Mouse (Mus musculus): Measurements from ENCODE around the gene Mall. TPM values are rescaled to one million over a fixed set of nuclear protein-coding genes. Genes with fewer than 3 reads are reported as not detected.

Gene Mall
- 0.91 TPM in 2 replicates for polyA plus RNA-seq (2015; fragmentation: Nextera tagmentation; extraction: Ambion mirVana)

DNA sequence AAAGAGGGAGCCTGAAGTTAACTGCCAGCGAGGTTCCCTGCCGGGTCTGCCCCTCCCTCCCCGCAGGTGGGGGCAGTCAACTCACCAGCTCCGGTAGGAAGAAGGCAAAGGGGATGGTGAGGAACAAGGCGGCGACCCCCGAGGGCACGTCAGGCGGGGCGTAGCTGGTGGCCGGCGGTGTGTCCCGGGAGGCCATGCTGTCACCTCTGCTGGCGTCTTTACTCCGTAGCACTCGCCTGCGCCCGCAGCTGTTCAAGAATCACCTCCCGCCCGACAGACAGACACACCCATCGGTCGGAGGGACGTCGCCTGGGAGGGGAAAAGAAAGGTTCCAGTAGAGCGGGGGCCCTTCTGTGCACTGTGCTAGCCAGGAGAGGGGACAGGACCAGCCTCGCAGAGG lies at the start of gene Mall:
Gene Mall, minus strand, starts transcription at position 262 of the 400 bp plus-strand sequence.
- Histone ChIP-seq H3K4me3 (replicated peaks; ENCODE audit: low read length) (no peak within 1 kb of the TSS), H3K36me3 (ENCODE audit: control insufficient read depth, insufficient read depth) (no peaks in the 10 kb centered on the region), H3K9ac (replicated peaks; ENCODE audit: low read depth, low read length) (no peak within 1 kb of the TSS), H3K27me3 (replicated peaks; ENCODE audit: control insufficient read depth, insufficient read depth, low read length) (peaks cover 7% of the 10 kb centered on the region; the same call in 1 of the 2 replicates), H3K4me2 (ENCODE audit: low read length) (no peak within 1 kb of the TSS), H3K4me1 (replicated peaks; ENCODE audit: control insufficient read depth, insufficient read depth, low read length) (no peaks in the 10 kb centered on the region), H3K27ac (ENCODE audit: low read length) (no peak within 1 kb of the TSS), H3K9me3 (ENCODE audit: control insufficient read depth, low read length) (no peaks in the 10 kb centered on the region)
- no peak for ATAC-seq
- 1% methylated on average over 26 of the region's 26 CpGs for WGBS

DNA sequence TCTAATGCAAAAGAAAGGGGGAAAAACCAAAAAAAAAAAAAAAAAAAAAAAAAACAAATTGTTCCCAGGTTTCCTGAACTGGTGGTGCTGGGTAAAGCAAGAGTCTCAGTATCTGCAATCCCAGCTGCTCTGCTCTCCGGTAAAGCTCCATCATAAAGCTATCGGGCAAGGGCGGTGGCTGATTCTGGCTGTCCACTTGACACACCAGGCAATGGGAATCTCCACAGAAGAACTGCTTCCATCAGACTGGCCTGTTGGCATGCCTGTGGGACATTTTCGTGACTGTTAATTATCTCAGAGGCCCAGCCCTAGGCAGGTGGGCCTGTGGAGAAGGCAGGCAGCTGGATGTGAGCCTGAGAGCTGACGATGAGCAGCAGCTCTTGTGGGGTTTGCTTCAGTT lies 48.7 kb upstream of the Mall start:
- no peak overlapping the region for H3K4me3 ChIP-seq (replicated peaks; ENCODE audit: low read length)
- no peaks in the 10 kb centered on the region for H3K27me3 ChIP-seq (replicated peaks; ENCODE audit: control insufficient read depth, insufficient read depth, low read length)
- no peak overlapping the region for H3K9ac ChIP-seq (replicated peaks; ENCODE audit: low read depth, low read length)
- no peaks in the 10 kb centered on the region for H3K9me3 ChIP-seq (ENCODE audit: control insufficient read depth, low read length)
- WGBS, result 93% methylated on average over 5 of the region's 5 CpGs
- H3K4me1 ChIP-seq (replicated peaks; ENCODE audit: control insufficient read depth, insufficient read depth, low read length), result no peaks in the 10 kb centered on the region
- ATAC-seq, result no peak
- no peak overlapping the region for H3K27ac ChIP-seq (ENCODE audit: low read length)
- H3K4me2 ChIP-seq (ENCODE audit: low read length), result no peak overlapping the region
- no peaks in the 10 kb centered on the region for H3K36me3 ChIP-seq (ENCODE audit: control insufficient read depth, insufficient read depth)

DNA sequence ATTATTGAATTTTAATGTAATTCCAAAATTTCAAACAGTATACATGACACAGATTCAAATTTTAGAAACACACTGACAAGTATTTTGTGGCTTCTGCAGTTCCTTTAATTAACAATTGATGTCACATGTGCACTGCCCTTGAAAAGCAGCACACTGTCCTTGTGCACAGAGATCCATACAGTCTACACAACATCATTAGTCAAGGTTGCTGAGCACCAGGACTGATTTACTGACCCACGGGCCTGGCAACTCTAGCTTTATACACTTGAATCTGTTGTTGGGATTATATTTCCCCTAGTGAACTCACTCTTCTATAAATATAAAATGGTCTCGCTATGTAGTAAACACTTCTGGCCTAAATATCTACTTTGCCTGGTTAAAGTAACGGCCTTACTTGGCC lies 45.3 kb upstream of the Mall start:
- H3K9me3 ChIP-seq (ENCODE audit: control insufficient read depth, low read length), result no peaks in the 10 kb centered on the region
- H3K27me3 ChIP-seq (replicated peaks; ENCODE audit: control insufficient read depth, insufficient read depth, low read length), result no peaks in the 10 kb centered on the region
- H3K36me3 ChIP-seq (ENCODE audit: control insufficient read depth, insufficient read depth), result no peaks in the 10 kb centered on the region
- no peaks in the 10 kb centered on the region for H3K4me1 ChIP-seq (replicated peaks; ENCODE audit: control insufficient read depth, insufficient read depth, low read length)
- WGBS, result 59% methylated on average over 3 of the region's 3 CpGs
- no peak overlapping the region for H3K9ac ChIP-seq (replicated peaks; ENCODE audit: low read depth, low read length)
- H3K4me2 ChIP-seq (ENCODE audit: low read length), result no peak overlapping the region
- no peak overlapping the region for H3K27ac ChIP-seq (ENCODE audit: low read length)
- ATAC-seq, result no peak
- H3K4me3 ChIP-seq (replicated peaks; ENCODE audit: low read length), result no peak overlapping the region

DNA sequence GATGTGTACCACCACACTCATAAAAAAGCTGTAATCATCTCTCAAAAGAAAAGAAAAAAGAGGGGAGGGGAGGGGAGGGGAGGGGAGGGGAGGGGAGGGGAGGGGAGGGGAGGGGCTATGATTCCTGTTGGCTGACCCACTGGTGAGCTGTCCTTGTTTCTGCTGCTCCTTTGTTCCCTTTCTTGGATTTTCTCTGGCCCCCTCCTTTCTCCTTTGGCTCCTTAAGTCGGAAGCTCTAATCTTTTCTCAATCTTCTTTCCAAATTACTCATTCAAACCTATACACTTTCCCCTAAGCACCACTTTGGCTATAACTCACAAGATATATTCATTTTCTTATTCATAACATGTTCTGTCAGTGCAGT lies 44.8 kb upstream of the Mall start:
- no peaks in the 10 kb centered on the region for H3K9me3 ChIP-seq (ENCODE audit: control insufficient read depth, low read length)
- H3K27ac ChIP-seq (ENCODE audit: low read length), result no peak overlapping the region
- WGBS, result 11% methylated on average over 1 of the region's 1 CpGs
- H3K4me2 ChIP-seq (ENCODE audit: low read length), result no peak overlapping the region
- no peaks in the 10 kb centered on the region for H3K4me1 ChIP-seq (replicated peaks; ENCODE audit: control insufficient read depth, insufficient read depth, low read length)
- H3K36me3 ChIP-seq (ENCODE audit: control insufficient read depth, insufficient read depth), result no peaks in the 10 kb centered on the region
- ATAC-seq, result no peak
- H3K4me3 ChIP-seq (replicated peaks; ENCODE audit: low read length), result no peak overlapping the region
- H3K27me3 ChIP-seq (replicated peaks; ENCODE audit: control insufficient read depth, insufficient read depth, low read length), result no peaks in the 10 kb centered on the region
- H3K9ac ChIP-seq (replicated peaks; ENCODE audit: low read depth, low read length), result no peak overlapping the region

DNA sequence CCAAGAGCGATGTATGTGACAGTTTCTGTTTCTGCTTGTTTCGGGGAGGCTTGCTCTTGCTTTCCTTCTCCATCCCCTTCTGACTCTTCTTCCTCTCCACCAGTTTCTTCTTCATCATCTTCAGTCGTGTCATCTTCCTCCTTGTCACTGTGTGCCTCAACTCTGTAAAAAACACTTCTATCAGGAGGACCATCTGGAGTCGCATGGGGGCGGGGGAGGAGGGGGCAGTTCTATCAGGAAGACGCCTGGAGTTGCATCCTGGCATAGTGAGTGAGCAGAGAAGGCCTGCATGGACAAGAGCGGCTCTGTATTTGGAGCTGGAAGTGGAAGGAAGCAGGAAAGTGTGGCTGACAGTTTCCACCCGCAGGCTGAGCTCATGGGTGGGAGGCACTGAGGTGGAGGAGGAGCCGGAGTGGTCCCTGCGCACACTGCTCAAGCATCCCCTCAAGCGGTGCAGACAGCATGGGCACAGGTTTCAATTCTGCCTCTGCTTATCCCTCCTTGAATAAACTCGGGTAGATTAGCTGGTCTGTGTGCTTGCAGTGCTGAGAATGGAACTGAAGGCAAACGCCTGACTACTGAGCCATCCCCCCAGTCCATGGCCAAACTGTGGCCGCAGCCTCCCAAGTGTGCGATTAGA lies 44.3 kb upstream of the Mall start:
- H3K4me2 ChIP-seq (ENCODE audit: low read length), result no peak overlapping the region
- no peak overlapping the region for H3K27ac ChIP-seq (ENCODE audit: low read length)
- no peaks in the 10 kb centered on the region for H3K4me1 ChIP-seq (replicated peaks; ENCODE audit: control insufficient read depth, insufficient read depth, low read length)
- WGBS, result 27% methylated on average over 15 of the region's 15 CpGs
- no peak overlapping the region for H3K4me3 ChIP-seq (replicated peaks; ENCODE audit: low read length)
- H3K9me3 ChIP-seq (ENCODE audit: control insufficient read depth, low read length), result no peaks in the 10 kb centered on the region
- peak overlapping the region; percentile 18; the same call in 1 of the 2 replicates for H3K9ac ChIP-seq (replicated peaks; ENCODE audit: low read depth, low read length)
- peak; percentile 43; the same call in 1 of the 2 replicates for ATAC-seq
- H3K36me3 ChIP-seq (ENCODE audit: control insufficient read depth, insufficient read depth), result no peaks in the 10 kb centered on the region
- no peaks in the 10 kb centered on the region for H3K27me3 ChIP-seq (replicated peaks; ENCODE audit: control insufficient read depth, insufficient read depth, low read length)

DNA sequence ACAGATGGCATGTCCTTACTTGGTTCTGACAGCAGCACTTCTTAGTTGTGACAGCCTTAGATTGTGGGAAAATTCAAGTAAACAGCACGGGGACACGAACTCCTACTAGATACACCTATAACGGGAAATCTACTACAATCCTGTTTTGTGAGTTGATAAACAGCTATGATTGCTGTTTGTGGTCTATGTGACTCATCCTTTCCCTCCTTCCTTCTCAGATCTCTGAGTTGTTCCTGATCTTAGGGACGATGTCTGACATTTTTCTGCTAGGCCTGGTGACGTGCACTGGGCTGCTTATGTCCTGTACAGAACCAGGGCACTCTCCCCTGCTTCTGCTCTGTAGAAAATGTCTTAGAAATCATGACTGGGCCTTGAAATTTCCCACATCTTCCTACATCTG lies 31.9 kb upstream of the Mall start:
- H3K36me3 ChIP-seq (ENCODE audit: control insufficient read depth, insufficient read depth), result peaks cover 7% of the 10 kb centered on the region
- no peak overlapping the region for H3K4me2 ChIP-seq (ENCODE audit: low read length)
- H3K9me3 ChIP-seq (ENCODE audit: control insufficient read depth, low read length), result no peaks in the 10 kb centered on the region
- H3K4me3 ChIP-seq (replicated peaks; ENCODE audit: low read length), result no peak overlapping the region
- WGBS, result 94% methylated on average over 5 of the region's 5 CpGs
- ATAC-seq, result no peak
- H3K4me1 ChIP-seq (replicated peaks; ENCODE audit: control insufficient read depth, insufficient read depth, low read length), result peaks cover 3% of the 10 kb centered on the region
- H3K27me3 ChIP-seq (replicated peaks; ENCODE audit: control insufficient read depth, insufficient read depth, low read length), result no peaks in the 10 kb centered on the region
- no peak overlapping the region for H3K27ac ChIP-seq (ENCODE audit: low read length)
- H3K9ac ChIP-seq (replicated peaks; ENCODE audit: low read depth, low read length), result no peak overlapping the region

DNA sequence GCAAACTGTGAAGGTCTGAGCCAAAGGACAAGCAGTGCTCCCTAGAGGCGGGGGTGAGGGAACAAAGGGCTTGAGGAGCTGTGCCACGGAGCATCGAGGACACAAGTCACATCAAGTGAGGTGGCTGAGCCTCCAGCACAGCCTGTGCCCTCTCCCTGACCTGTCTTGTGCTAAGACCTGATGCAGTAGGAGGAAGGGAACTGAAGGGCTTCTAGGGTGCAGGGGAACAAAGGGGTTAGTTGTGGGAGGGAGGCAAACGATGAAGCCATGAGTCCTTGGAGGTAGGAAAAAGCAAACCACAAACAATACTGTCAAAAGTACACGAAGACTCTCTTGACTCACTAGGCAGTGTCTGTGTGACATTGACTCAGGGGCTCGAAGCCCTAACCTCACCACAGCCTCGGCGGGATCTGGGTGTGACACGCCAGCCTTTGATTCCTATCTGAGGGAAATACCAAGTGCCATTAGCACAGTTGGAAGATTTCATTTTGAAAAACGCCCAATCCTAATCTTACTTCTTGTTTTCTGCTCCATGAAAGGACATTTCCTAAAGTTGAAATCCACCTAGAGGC lies 30.8 kb upstream of the Mall start:
- Histone ChIP-seq H3K27ac (ENCODE audit: low read length) (no peak overlapping the region), H3K4me1 (replicated peaks; ENCODE audit: control insufficient read depth, insufficient read depth, low read length) (peaks cover 3% of the 10 kb centered on the region)

DNA sequence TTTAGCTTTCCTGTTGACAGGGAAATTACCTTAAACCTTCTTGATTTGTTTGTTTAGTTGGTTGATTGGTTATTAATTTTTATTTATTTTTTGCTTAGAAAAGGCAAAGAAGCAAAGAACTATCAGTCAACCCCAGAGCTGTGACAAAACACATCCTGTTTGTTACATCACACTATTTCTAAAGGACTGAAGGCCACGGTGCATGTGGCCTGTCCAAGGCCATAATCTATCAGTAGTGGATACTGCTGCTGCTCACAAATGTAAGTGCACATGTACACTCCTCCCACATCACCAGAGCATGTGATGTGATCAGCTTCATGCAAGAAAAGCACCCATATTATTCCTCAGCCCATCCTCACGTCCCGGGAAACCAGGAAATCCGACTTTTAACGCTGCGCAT lies 30.3 kb upstream of the Mall start:
- Histone ChIP-seq H3K4me2 (ENCODE audit: low read length) (no peak overlapping the region), H3K9ac (replicated peaks; ENCODE audit: low read depth, low read length) (no peak overlapping the region), H3K36me3 (ENCODE audit: control insufficient read depth, insufficient read depth) (peaks cover 7% of the 10 kb centered on the region), H3K27ac (ENCODE audit: low read length) (no peak overlapping the region), H3K9me3 (ENCODE audit: control insufficient read depth, low read length) (no peaks in the 10 kb centered on the region), H3K4me3 (replicated peaks; ENCODE audit: low read length) (no peak overlapping the region), H3K4me1 (replicated peaks; ENCODE audit: control insufficient read depth, insufficient read depth, low read length) (peaks cover 3% of the 10 kb centered on the region), H3K27me3 (replicated peaks; ENCODE audit: control insufficient read depth, insufficient read depth, low read length) (no peaks in the 10 kb centered on the region)
- 93% methylated on average over 6 of the region's 6 CpGs for WGBS
- ATAC-seq, result no peak

More for the DNA sequence above, 30.8 kb upstream of the Mall start:
- ATAC-seq, result no peak
- H3K9me3 ChIP-seq (ENCODE audit: control insufficient read depth, low read length), result no peaks in the 10 kb centered on the region
- H3K9ac ChIP-seq (replicated peaks; ENCODE audit: low read depth, low read length), result no peak overlapping the region
- no peaks in the 10 kb centered on the region for H3K27me3 ChIP-seq (replicated peaks; ENCODE audit: control insufficient read depth, insufficient read depth, low read length)
- H3K36me3 ChIP-seq (ENCODE audit: control insufficient read depth, insufficient read depth), result peaks cover 7% of the 10 kb centered on the region
- no peak overlapping the region for H3K4me3 ChIP-seq (replicated peaks; ENCODE audit: low read length)
- 83% methylated on average over 10 of the region's 10 CpGs for WGBS
- no peak overlapping the region for H3K4me2 ChIP-seq (ENCODE audit: low read length)

DNA sequence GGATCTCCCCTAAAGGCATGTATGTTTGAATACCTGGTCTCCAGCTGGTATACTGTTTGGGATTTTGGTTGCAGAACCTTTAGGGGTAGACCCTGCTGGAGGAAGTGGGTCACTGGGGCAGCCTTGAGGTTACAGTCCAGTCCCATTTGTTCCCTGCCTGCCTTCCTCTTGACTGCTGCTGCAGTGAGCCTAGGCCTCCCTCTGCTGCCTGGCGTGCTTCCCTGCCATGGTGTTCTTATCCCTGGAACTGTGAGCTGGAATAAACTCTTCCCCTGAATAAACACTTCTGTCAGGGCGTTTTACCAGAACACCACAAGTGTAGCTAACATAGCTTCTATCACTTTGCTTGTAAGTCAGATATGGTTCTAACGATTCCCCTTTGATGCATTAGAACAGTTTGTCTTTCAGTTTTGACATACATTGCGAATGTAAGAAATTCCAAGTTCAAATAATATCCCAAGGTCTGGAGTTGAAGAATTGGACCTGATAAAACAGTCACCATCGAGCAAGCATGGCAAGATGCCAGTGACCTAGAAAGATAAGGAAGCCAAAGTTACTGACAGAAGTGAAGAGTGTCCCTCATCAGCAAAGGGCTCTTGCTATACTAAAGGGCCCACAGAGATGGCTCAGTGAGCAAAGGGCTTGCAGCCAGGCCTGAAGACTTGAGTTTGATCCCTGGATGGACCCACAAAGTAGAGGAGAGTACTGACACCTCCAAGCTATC lies 29.6 kb upstream of the Mall start:
- Histone ChIP-seq H3K27me3 (replicated peaks; ENCODE audit: control insufficient read depth, insufficient read depth, low read length) (no peaks in the 10 kb centered on the region), H3K4me1 (replicated peaks; ENCODE audit: control insufficient read depth, insufficient read depth, low read length) (peaks cover 3% of the 10 kb centered on the region), H3K4me2 (ENCODE audit: low read length) (no peak overlapping the region), H3K36me3 (ENCODE audit: control insufficient read depth, insufficient read depth) (peaks cover 7% of the 10 kb centered on the region), H3K9ac (replicated peaks; ENCODE audit: low read depth, low read length) (no peak overlapping the region), H3K4me3 (replicated peaks; ENCODE audit: low read length) (no peak overlapping the region), H3K27ac (ENCODE audit: low read length) (no peak overlapping the region), H3K9me3 (ENCODE audit: control insufficient read depth, low read length) (no peaks in the 10 kb centered on the region)
- ATAC-seq, result no peak
- WGBS, result 87% methylated on average over 5 of the region's 5 CpGs

All from forebrain, embryonic 16.5 days (tissue).